Mouse (Mus musculus) cerebellum, adult 9-11 months (tissue): Measurements from ENCODE around the gene Gm49395.

Source experiments
- DNase-seq: peaks from one replicate; pipeline ENCODE4 v3.0.0; 2022

Gene Gm49395

GRCm38 (mm10) chr13:115096965-115097364 is 4.8 kb downstream of the Gm49395 start:
- DNase-seq, result no peak

GRCm38 (mm10) chr13:115096216-115096615 is 5.5 kb downstream of the Gm49395 start:
- no peak for DNase-seq

- no peak for DNase-seq
Observed at GRCm38 (mm10) chr13:115095392-115095791, 6.3 kb downstream of the Gm49395 start.

- no peak for DNase-seq
Observed at GRCm38 (mm10) chr13:115091511-115091910, 10.2 kb downstream of the Gm49395 start.

- DNase-seq, result no peak
Observed at GRCm38 (mm10) chr13:115090977-115091445, 10.7 kb downstream of the Gm49395 start.

- DNase-seq, result peak; percentile 95
Observed at GRCm38 (mm10) chr13:115090069-115090976, 11.4 kb downstream of the Gm49395 start, which contains the start of gene Pelo. Pelo (minus strand) TSS chr13:115090186.

- DNase-seq, result peak; percentile 52
Observed at GRCm38 (mm10) chr13:115089395-115090025, 12.2 kb downstream of the Gm49395 start.

- DNase-seq, result no peak
Observed at GRCm38 (mm10) chr13:115089020-115089394, 12.7 kb downstream of the Gm49395 start.

GRCm38 (mm10) chr13:115085974-115086373 is 15.7 kb downstream of the Gm49395 start:
- no peak for DNase-seq

GRCm38 (mm10) chr13:115082339-115082738 is 19.4 kb downstream of the Gm49395 start:
- DNase-seq, result no peak

GRCm38 (mm10) chr13:115079996-115080585 is 21.6 kb downstream of the Gm49395 start:
- DNase-seq, result no peak

- DNase-seq, result no peak
Observed at GRCm38 (mm10) chr13:115078997-115079685, 22.6 kb downstream of the Gm49395 start.

- DNase-seq, result no peak
Observed at GRCm38 (mm10) chr13:115077346-115078134, 24.2 kb downstream of the Gm49395 start.

- DNase-seq, result no peak
Observed at GRCm38 (mm10) chr13:115072386-115072785, 29.3 kb downstream of the Gm49395 start.

GRCm38 (mm10) chr13:115071431-115071830 is 30.3 kb downstream of the Gm49395 start:
- no peak for DNase-seq

GRCm38 (mm10) chr13:115067968-115068330 is 33.8 kb downstream of the Gm49395 start:
- no peak for DNase-seq

GRCm38 (mm10) chr13:115067324-115067967 is 34.3 kb downstream of the Gm49395 start:
- DNase-seq, result no peak

GRCm38 (mm10) chr13:115057555-115057954 is 44.2 kb downstream of the Gm49395 start:
- DNase-seq, result no peak

- no peak for DNase-seq
Observed at GRCm38 (mm10) chr13:115054783-115055182, 46.9 kb downstream of the Gm49395 start.

GRCm38 (mm10) chr13:115052568-115052967 is 49.2 kb downstream of the Gm49395 start:
- no peak for DNase-seq
